Mouse (Mus musculus) layer of hippocampus, postnatal 14 days (tissue): Measurements from ENCODE around the gene Iqgap2. TPM values are rescaled to one million over a fixed set of nuclear protein-coding genes. Genes with fewer than 3 reads are reported as not detected.
A peak's percentile ranks its signal among the peaks of the same experiment; 100 is the strongest.

Experiments used
- DNase-seq, 2 experiments: peaks; one replicate each; pipeline ENCODE4 v3.0.0; 2021 to 2022; ENCODE audit warnings: low spot score in 2 of 2, mixed read lengths in 1 of 2
- total RNA-seq, 2 experiments: library from RNA; stranded (reverse); gene quantifications; 2 replicates each; pipeline ENCODE4 v1.2.3; 2021

Iqgap2 gene
- total RNA-seq, 2 experiments from 2014 or later: 49.9 to 54.2 TPM

DNA sequence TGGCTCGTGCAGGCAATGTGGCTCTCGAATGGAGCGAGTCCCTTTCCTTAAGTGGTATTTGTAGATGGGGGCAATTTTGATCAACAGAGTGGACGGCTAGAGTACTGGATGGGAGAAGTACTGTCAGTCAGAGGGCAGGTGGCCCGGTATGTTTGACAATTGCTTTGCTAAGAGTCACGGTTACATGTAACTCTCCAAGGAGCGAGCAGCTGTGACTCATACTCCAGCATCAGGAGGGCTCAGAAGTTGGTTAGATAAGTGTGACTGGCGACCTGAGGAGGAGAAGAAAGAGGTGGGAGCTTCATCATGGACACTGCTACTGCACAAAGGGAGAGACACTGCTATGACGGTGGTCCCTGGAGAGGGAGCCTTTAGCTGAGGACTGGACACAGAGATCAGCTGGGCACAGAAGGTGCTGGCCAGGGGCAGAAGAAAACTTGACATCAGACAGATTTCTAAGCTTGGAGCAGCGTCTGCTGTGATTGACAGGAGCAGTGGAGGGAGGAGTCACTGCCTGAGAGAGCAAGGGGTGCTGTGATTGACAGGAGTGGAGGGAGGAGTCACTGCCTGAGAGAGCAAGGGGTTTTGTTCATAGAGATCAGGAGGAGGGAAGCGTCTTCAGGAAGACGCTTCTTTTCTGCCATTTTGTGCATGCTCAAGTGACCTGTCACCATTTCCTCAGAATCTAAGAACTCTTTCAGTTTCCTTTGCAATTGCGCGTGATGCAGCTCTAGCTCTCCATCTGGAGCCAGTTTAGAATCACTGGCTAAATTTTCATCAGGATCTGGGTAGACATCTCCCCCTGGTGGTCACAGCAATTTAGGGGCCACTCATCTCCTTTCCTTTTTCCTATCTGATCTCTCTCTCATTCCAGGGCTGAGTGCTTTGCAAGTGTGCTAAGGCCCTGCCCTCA lies 172.1 kb downstream of the Iqgap2 start:
- peak; percentile 64 to 80 for DNase-seq

DNA sequence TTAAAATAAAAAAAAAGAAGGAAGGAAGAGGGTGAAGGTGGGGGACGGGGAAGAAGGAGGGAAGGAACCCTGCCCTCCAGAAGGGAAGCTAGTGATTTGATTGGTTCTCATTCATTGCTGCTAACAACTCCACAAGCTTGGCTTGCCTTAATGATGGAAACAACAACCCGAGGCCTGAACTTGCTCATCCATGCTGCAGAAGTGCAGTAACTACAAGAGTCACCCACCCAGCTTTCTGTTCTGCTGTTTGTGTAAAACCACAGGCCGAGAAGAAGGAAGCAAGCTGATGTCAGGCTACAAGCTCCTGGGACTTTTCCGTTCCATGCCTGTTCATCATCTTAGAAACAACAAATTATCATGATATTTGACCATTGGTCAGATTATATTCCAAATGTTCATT lies 176.4 kb downstream of the Iqgap2 start:
- no peak for DNase-seq

DNA sequence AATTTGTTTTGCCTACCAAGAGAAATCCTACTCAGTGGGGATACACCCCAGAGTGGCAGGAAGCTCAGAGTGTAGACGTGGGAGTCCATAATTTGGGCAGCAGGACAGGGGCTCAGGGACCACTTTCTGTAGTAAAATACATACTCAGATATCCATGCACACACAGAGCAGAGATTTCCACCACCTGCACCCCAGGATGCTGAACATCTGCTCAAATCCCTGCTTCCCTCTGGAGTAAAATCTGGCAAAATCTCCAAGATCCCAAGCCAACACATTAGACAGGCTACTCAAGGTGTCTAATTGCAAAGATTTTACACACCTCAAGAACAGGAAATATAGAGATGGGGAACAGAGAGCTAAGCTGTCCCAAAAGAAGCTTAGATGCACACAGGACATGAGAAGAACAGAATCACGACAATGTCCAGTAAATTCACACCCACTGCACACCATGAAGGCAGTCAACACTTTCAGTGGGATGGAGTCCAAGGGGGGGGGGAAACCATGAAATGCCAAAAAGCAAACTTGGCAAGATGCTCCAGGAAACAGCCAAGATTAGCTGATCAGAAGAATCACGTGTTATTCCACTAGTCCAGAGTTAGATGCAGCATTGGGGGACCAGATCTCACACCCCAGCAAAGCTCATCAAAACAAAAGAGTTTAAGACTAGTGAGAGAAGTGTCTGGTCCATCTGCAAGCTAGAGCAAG lies 177.3 kb downstream of the Iqgap2 start:
- DNase-seq: no peak

DNA sequence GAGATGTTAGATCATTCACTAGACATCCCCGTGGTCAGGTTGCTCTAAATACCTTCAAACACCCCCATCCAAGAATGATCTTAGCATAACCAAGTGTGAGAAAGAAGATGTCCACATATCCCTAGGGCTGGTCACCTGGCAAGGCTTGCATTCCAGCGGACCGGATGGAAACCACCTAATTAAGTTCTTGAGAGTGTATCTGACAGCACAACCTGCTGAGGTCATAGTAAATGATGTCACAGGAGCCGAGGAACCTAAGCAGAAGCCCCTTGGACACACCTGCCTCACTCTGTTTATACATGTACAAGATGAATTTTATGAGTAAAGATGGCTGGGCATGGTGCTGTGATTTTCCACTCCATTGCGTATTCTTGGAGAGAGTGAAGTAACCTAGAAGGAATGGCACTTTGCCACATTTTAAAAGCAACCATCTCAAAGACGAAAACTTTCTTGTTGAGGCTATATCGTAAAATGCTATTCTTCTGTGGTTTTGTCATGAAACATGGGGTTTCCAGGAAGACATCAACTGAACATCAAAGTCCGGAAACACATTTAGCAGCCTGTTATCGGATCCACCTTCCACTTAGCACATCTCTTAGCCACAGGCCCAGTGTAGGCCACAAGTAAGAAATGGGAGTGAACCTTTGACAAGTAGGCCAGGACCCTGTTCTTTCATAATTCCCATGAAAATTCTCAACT lies 179.0 kb downstream of the Iqgap2 start:
- no peak for DNase-seq

DNA sequence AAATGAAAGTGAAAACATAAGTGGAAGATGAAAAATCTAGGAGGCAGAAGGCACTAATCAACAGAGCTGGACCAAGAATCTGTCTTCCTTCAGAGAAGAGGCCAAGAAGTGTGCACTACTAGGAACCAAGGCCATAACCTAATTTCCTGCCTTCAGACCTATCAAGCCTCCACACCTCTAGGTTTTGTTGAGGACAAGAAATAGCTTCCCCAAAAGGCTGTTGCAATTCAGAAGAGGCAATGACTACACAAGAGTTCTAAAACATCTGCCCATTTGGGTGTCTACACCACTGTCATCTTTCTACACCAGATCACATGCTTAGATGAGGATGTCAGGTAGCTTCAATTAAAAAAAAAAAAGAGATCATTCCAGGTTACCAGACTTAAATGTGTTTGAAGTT lies 179.7 kb downstream of the Iqgap2 start:
- DNase-seq: no peak

DNA sequence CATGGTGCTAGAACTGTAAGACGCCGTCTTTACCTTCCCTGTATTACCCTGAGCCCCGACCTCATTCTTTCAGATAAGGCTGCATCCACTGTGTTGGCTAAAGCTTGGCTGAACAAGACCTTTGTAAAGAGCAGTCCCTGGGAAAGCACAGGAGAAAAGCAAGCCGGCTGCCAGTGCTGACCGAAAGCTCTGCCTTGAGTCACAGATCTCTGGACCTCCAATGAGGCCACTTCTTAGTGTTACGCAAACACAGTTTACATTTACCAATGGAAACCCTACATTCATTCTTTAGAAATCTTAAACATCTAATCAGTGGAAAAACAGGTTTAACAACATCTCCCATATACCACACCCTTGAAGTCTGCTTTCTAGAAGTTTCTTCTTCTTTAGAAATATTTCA lies 186.1 kb downstream of the Iqgap2 start:
- no peak for DNase-seq

DNA sequence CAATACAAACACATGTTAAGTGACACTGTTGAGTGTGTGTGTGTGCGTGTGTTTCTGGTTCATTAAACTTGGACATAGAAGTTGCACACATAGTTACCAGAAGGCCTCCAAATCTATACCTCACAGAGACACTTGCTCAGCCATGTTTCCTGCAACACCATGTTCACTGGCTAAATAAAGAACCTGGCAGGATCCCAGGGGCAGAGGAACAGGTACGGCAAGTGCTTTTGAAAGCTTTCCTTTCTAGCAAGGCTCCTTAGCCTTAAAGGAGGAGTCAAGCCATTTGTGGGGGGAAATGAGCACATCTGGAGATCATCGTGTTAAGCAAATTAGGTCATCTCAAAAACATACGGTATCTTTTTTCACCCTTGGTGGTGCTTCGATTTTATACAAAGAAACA lies 188.3 kb downstream of the Iqgap2 start:
- no peak for DNase-seq

DNA sequence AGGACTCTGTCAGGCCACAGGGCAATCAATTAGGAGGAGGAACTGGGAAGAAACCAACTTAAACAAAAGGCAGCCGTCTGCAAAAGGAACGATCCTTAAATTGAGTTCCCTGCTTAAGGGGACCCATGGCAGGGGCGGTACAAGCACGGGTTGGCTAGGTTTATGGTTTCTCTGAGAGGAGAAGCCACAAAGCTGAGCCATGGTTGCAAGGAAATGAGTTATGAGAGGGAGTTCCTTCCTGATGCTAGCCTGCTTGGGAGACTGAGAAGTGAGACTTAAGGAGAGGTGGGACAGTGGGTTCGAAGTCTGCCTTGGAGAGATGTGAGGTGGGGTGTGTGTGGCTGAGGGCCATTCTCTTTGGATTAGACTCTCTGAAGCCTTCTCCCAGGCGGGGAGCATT lies 193.8 kb downstream of the Iqgap2 start:
- no peak for DNase-seq

DNA sequence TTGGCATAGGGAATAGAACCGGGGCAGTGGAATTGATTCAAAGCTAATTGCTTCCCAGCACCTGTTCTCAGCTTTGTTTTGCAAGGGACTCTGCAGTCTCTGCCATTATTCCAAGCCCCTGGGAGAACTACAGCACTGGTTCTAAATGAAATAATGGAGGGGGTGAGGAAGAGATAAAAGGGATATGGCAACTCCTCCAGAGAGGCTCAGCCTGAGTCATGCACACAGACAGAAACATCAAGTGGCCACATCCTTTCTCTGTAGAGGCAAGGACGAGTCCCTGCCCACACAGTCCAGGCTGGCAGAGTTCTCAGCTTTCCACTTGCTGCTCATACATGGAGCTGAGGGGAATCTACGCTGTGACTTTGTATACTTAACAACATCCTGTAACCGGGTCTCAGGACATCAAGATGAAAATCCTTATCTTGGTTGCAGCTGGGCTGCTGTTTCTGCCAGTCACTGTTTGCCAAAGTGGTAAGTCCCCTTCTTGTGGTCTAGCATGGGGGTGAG lies 195.0 kb downstream of the Iqgap2 start, which contains the start of gene F2rl2:
TSS of gene F2rl2 (plus strand) at position 200 of the 510 bp plus-strand sequence.
- peak; percentile 11 to 61 for DNase-seq

DNA sequence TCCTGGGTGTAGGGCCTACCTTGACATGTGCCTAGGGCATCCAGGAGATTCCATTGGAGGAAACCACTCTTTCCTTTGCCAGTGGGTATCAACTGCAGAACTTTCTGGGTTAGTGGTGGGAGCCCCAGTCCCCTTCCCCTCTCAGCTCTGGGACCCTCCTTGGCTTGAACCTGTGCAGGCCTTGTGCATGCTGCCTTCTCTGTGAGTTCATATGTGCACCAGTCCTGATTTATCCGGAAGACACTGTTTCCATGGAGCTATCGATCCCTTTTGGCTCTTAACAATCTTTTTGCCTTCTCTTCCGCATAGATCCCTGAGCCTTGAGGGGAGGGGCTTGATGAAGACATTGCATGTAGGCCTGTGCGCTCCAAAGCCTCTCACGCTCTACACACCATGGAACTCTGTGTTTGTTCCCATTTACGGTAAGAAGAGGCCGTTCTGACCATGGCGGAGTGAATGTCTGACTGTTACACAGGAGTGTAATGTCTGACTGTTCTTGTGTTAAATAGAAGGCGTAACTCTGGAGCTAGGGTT lies 195.5 kb downstream of the Iqgap2 start:
- peak in 1 of 2 experiments; percentile 23 for DNase-seq

DNA sequence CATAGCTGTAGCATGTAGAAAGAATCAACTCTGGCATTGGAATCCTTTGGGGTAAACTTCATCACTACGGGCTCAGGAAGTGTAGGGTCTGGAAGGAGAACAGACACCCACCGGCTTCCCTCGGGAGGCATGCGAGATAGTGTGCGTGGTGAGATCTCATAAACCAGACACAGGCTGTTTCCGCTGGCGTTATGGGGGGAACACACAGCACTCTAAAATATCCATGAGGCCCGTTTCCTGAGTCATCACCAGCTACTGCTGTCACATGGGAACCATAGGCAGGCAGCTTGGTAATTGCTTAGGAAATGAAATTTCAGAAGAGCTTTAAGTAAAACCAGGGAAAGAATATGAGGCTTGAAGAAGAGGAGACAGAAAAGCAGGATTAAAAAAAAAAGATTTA lies 199.5 kb downstream of the Iqgap2 start:
- peak in 1 of 2 experiments; percentile 20 for DNase-seq

DNA sequence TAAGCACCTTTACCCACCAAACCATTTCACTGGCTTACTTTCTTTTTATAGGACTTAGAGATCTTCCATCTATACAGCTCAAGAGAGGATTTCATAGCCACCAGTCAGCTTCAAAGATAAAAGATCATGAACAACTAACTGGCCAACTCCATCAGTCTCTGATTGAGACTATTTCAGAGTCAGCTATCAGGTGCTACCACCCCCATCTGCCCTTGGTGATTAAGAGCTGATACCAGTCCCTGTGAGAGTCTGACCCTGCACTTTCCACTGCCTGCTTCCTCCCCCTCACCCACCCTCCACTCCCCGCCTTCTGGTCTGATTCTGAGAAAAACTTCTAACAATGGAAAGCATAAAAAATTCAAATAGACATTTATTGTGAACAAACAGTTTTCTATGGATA lies 203.1 kb downstream of the Iqgap2 start:
- no peak for DNase-seq

DNA sequence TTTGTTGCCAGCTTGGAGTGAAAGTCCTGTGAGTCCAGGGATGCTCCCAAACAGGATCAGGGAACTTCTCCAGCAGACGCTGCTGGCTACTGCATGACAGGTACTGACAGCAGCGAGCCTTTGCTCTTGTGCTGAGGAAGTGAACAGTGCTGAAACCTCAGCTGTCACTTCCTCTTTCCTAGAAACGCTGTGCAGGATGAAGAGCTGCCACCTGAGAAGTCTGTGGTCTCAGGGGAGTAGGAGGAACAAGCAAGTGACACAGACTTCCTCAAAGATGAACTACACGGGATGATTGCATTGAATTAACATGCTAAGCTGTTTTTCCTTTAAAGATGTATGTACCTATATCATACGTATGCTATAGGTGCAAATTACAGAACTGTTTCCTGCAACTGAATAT lies 206.0 kb downstream of the Iqgap2 start:
- no peak for DNase-seq

DNA sequence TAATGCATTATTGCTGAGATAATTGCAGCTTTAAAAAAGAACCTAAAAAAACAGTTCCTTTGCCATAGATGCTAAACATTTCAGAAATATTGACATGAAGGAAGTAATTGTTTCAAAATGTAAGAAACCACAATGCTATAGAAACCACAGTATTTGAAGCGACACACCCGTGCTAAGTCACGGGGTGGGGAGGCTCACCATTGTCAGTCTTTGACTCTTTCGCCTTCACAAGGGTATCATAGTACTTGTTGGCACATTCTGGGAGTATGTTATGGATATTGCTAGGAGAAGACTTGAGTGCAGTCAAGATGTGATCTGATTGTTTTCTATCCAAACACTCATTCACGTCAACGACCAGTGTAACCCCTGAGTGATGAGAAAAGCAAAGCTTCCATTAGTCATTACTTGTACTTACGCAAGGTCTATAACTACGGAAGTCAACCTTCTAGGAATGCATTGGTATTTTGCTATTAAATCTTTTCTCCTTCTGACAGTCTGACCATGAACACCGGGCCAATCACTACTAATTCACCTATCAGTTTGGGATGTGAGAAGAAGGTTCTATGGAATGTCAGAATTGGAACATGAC lies 207.0 kb downstream of the Iqgap2 start:
- no peak for DNase-seq

DNA sequence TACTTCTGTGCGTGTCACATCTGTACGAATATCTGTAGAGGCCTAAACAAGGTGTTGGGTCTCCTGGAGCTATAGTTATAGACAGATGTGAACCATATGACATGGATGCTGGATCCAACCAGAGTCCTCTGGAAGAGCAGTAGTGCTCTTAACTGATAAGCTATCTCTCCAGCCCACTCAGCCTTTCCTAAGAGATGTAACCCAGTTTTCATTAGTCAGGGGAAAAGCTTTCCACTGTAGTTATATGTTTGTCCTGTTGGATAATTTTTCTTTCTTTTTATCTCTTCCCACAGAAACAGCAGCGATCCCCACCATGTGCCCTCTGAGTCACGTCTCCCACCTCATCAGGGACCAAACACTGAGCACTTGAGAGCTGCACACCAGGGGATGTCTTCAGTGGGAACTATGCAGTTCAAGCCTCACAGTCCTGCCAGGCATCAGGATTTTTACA lies 212.2 kb downstream of the Iqgap2 start:
- DNase-seq: no peak

DNA sequence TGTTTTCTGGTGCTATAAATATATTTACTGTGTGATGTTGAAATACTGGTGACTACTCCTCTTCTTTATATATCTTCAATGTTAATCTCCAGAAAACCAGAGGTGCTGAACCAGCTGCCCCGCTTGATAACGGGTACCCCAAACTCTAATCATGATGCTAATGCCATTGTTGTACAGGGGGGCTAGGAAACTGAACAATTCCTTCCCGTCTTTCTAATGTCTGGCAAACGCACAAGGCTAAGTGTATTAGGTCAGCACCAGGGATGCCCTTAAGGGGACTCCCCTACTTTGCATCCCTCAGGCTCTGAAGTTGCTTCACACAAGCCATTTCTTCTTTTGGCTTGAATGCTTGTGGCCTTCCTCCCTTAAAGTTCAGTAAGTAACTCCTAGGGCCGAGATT lies 212.6 kb downstream of the Iqgap2 start:
- no peak for DNase-seq

DNA sequence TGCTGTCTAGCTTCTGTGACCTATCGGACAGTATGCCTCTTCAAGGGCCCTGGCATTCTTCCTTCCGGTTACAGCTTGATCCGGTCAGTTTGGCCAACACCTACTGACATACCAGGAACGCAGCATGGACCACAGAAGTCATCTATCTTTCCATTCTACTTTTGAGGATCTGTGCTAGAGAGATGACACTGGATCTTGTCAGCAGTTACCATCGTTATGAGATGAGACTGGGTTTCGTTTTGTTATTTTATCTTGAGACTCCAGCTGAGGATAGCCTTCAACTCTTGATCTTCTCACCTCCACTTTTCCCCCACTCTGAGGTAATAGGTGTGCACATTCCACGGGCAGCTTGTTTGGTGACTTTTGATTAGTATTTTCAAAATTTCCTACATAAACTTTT lies 219.3 kb downstream of the Iqgap2 start:
- no peak for DNase-seq

DNA sequence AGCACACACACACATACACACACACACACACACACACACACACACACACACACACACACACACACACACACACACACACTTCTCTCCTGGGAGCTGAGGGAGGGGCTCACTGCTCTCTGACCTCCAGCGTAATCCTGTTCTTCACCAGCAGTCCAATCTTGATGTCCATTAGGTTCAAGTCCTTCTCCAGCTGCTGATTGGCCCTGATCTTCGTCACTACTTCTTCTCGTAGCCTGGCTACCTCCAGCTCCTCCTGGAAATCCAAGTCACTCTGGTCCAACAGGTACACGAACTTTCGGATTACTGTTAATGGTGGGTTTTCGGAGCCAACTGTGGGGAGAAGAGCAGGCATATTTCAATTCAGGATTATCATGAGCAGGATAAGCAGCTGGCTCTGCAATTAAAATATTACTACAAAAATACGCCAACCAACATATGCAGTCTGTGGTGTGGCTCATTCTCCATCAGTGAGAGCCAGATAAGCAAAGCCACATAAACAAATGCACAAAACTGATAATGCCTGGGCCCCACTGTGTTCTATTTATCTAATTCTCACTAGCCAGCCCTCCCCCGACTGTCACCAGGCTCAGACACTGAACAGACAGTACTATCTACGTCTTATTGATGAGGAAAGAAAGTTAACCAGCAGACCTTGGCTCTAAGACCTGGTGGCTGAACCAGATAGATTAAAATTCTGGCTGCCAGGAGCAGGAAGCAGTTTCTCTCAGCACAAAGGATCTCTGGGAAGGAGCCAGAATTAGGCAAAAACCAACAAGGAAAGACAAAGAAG lies 220.4 kb downstream of the Iqgap2 start:
- peak in 1 of 2 experiments; percentile 9 for DNase-seq

DNA sequence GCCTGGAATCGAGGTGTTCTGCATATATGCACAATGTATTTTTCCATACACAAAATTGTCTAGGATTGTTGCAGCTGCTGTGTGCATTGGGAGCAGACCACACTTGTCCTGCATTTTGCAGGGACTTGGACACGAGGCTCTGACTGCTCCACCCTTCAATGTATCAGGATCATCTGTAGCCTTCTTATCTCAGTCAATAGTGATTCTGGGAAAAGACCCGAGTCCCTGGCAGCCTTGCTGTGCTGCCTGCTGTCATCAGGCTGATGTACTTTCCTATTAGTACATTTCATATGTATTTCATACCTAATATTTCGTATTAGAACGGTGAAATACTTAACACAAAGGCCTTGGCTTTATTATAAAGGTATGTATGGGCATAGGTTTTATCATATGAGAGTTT lies 221.2 kb downstream of the Iqgap2 start:
- no peak for DNase-seq

DNA sequence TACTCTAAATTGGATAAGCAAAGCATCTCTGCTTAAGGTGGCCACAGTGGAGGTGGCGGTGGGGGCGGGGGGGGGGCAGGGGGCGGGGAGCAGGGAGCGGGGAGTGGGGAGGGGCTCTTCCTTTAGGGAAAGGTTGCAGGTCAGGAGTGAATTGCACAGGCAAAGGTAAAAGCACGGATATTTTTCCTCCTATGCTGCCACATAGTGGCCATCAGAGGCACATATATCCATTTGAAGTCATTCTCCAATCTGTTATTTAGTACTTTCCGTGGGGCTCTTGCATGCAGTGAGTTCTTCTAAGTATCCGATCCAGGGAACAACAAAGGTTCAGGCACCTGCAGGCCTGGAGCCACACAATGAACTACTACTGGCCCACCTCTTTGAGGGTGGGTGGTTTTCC lies 224.5 kb downstream of the Iqgap2 start:
- DNase-seq: no peak
